Mouse (Mus musculus) neural tube, embryonic 14.5 days (tissue): ENCODE measurements around the gene Taf3. TPM values are rescaled to one million over a fixed set of nuclear protein-coding genes. Genes with fewer than 3 reads are reported as not detected.
A peak's percentile ranks its signal among the peaks of the same experiment; 100 is the strongest.

Experiments used
- ATAC-seq: fragments of 200-750 bp; cut with Nextera tagmentation; 2 replicates; pipeline ENCODE4 v1.8.0; 2017; ENCODE audit warnings: low read depth, mild to moderate bottlenecking, moderate TSS enrichment, moderate library complexity
- H3K27ac ChIP-seq: fragments of 300-500 bp; sonication (generic); 2 replicates; pipeline ENCODE4 v1.5.1; 2014; ENCODE audit warnings: low read depth, mild to moderate bottlenecking, control low read depth, low read length, moderate library complexity, mixed read lengths
- H3K27me3 ChIP-seq: fragments of 300-500 bp; sonication (generic); 2 replicates; pipeline ENCODE4 v1.6.1; 2014; ENCODE audit warnings: low read length; ENCODE audit not compliant: control insufficient read depth, insufficient read depth
- H3K36me3 ChIP-seq: fragments of 300-500 bp; sonication (generic); 2 replicates; pipeline ENCODE4 v1.6.1; 2014; ENCODE audit warnings: low read length, mixed read lengths; ENCODE audit not compliant: control insufficient read depth, insufficient read depth
- H3K4me1 ChIP-seq: fragments of 300-500 bp; sonication (generic); 2 replicates; pipeline ENCODE4 v1.6.1; 2014; ENCODE audit warnings: low read length; ENCODE audit not compliant: control insufficient read depth, insufficient read depth
- H3K4me2 ChIP-seq: fragments of 300-500 bp; sonication (generic); 2 replicates; pipeline ENCODE4 v1.6.1; 2014; ENCODE audit warnings: mild to moderate bottlenecking, low read depth, low read length, control low read depth
- H3K4me3 ChIP-seq: fragments of 300-500 bp; sonication (generic); 2 replicates; pipeline ENCODE4 v1.5.1; 2014; ENCODE audit warnings: low read depth, low read length, control low read depth, mixed read lengths
- H3K9ac ChIP-seq: fragments of 300-500 bp; sonication (generic); replicated peaks from 2 replicates; pipeline ENCODE4 v1.6.1; 2014; ENCODE audit warnings: low read depth, mild to moderate bottlenecking, control low read depth, low read length, mixed read lengths
- H3K9me3 ChIP-seq: fragments of 300-500 bp; sonication (generic); 2 replicates; pipeline ENCODE4 v1.6.1; 2016; ENCODE audit warnings: low read length; ENCODE audit not compliant: control insufficient read depth
- WGBS: fragments of 180-500 bp; shearing (Covaris S2); extraction: QIAGEN DNeasy Blood & Tissue Kit; methylation state at CpG from one replicate; pipeline ENCODE4 v1.1.7; 2014; 5-methylcytosine and 5-hydroxymethylcytosine counted together
- polyA plus RNA-seq: library from polyadenylated mRNA; unstranded; fragments of >200 nt; fragmentation: Nextera tagmentation; extraction: Ambion mirVana; gene quantifications from 2 replicates; pipeline ENCODE4 v1.2.1, GENCODE M21; 2014

Gene Taf3
- polyA plus RNA-seq, 1 experiment from 2014 or later: 14.3 TPM

- Histone ChIP-seq H3K4me1 (no peaks in the 10 kb centered on the region), H3K9me3 (no peaks in the 10 kb centered on the region), H3K27ac (no peak overlapping the region), H3K4me2 (no peak overlapping the region), H3K9ac (no peak overlapping the region), H3K4me3 (no peak overlapping the region), H3K36me3 (no peaks in the 10 kb centered on the region), H3K27me3 (no peaks in the 10 kb centered on the region)
- ATAC-seq: no peak
- WGBS: 79% methylated on average over 5 of the region's 5 CpGs
Measured at GRCm38 (mm10) chr2:10003358-10003757, 45.0 kb downstream of the Taf3 start.

- H3K9me3 ChIP-seq: no peaks in the 10 kb centered on the region
- no peaks in the 10 kb centered on the region for H3K27me3 ChIP-seq
- no peak overlapping the region for H3K27ac ChIP-seq
- H3K9ac ChIP-seq: no peak overlapping the region
- no peak for ATAC-seq
- no peak overlapping the region for H3K4me3 ChIP-seq
- no peaks in the 10 kb centered on the region for H3K4me1 ChIP-seq
- H3K4me2 ChIP-seq: no peak overlapping the region
- 88% methylated on average over 2 of the region's 2 CpGs for WGBS
- no peaks in the 10 kb centered on the region for H3K36me3 ChIP-seq
Measured at GRCm38 (mm10) chr2:10001591-10001990, 46.8 kb downstream of the Taf3 start.

DNA sequence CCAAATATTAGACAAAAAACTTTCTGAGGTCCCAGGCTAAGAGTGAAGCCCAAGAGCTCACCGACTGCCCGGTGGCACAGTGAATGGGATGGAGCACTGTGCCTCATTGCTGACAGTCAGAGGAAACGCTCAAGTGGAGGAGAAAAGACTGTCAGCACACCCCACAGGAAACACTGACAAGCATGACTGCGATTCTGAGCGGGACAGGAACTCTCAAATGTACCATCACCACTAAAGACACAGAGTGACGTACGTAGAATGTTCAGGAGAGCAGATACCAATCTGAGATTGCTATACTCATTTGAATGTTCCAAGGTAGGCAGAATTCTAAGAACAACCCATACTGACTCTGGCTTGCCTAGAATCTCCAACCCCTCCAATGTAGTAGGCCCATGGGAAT, 50.9 kb downstream of the Taf3 start:
- no peaks in the 10 kb centered on the region for H3K27me3 ChIP-seq
- no peak overlapping the region for H3K9ac ChIP-seq
- H3K36me3 ChIP-seq: no peaks in the 10 kb centered on the region
- H3K4me2 ChIP-seq: no peak overlapping the region
- H3K9me3 ChIP-seq: no peaks in the 10 kb centered on the region
- 86% methylated on average over 7 of the region's 7 CpGs for WGBS
- H3K4me1 ChIP-seq: no peaks in the 10 kb centered on the region
- ATAC-seq: no peak
- no peak overlapping the region for H3K27ac ChIP-seq
- no peak overlapping the region for H3K4me3 ChIP-seq

DNA sequence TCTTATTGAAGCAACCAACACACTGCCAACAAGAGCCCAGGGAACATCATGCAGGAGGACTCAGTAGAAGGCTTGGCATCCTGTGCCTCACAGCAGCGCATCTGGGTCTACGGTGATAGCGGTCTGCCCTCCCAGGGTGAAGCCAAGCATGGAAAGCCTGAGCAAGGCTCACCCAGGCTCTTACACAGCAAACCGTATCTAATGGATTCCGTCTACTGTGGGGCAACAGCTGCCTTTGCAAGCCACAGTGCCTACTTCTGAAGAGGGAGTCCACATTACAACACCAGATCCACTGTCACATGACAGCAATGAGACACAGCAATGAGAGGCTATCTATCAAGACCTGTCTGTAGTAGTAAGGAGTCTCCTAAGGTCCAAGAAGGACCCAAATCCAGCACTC, 52.3 kb downstream of the Taf3 start:
- WGBS: 78% methylated on average over 5 of the region's 5 CpGs
- Histone ChIP-seq H3K4me2 (no peak overlapping the region), H3K27me3 (no peaks in the 10 kb centered on the region), H3K4me1 (no peaks in the 10 kb centered on the region), H3K27ac (no peak overlapping the region), H3K9me3 (no peaks in the 10 kb centered on the region), H3K4me3 (no peak overlapping the region), H3K9ac (no peak overlapping the region), H3K36me3 (no peaks in the 10 kb centered on the region)
- ATAC-seq: no peak

GRCm38 (mm10) chr2:9990690-9991229, 57.6 kb downstream of the Taf3 start:
- no peak overlapping the region for H3K9ac ChIP-seq
- H3K4me3 ChIP-seq: no peak overlapping the region
- no peaks in the 10 kb centered on the region for H3K9me3 ChIP-seq
- no peaks in the 10 kb centered on the region for H3K27me3 ChIP-seq
- no peak for ATAC-seq
- H3K27ac ChIP-seq: no peak overlapping the region
- 54% methylated on average over 4 of the region's 4 CpGs for WGBS
- H3K4me1 ChIP-seq: 0 out of 2 replicates have a peak, but pooled peaks cover 2% of the 10 kb centered on the region
- H3K36me3 ChIP-seq: no peaks in the 10 kb centered on the region
- no peak overlapping the region for H3K4me2 ChIP-seq

GRCm38 (mm10) chr2:9989649-9990547, 58.5 kb downstream of the Taf3 start:
- H3K4me3 ChIP-seq: no peak overlapping the region
- no peak overlapping the region for H3K9ac ChIP-seq
- no peaks in the 10 kb centered on the region for H3K27me3 ChIP-seq
- H3K4me2 ChIP-seq: no peak overlapping the region
- H3K9me3 ChIP-seq: no peaks in the 10 kb centered on the region
- WGBS: 65% methylated on average over 17 of the region's 17 CpGs
- ATAC-seq: 0 out of 2 replicates have a peak, but pooled peaks have one; percentile 21
- no peak overlapping the region for H3K27ac ChIP-seq
- H3K36me3 ChIP-seq: no peaks in the 10 kb centered on the region
- 0 out of 2 replicates have a peak, but pooled peaks cover 2% of the 10 kb centered on the region for H3K4me1 ChIP-seq

DNA sequence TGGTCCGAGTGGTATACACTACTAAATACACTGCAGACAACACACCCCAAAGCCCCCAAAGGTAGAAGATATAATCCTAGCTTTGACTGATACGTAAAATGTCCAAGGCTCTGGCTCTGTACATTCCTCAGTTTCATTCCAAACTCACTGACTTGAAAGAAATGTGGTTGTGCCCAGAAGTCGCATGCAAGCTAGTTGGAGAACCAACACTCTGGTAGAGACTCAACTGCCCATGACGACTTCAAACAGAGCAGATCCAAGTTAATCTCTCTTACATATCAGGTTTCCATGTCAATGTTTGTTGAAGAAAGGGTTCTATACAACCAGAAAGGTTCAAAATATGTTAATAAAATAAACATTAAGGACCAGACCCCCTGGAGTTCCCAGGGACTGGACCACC, 60.1 kb downstream of the Taf3 start:
- Histone ChIP-seq H3K27ac (no peak overlapping the region), H3K27me3 (no peaks in the 10 kb centered on the region), H3K36me3 (no peaks in the 10 kb centered on the region), H3K4me2 (no peak overlapping the region), H3K4me3 (no peak overlapping the region), H3K9me3 (no peaks in the 10 kb centered on the region), H3K4me1 (0 out of 2 replicates have a peak, but pooled peaks cover 2% of the 10 kb centered on the region), H3K9ac (no peak overlapping the region)
- ATAC-seq: no peak
- 91% methylated on average over 4 of the region's 4 CpGs for WGBS

- peak; percentile 37; the same call in 1 of the 2 replicates for ATAC-seq
- no peak overlapping the region for H3K4me3 ChIP-seq
- WGBS: 5% methylated on average over 6 of the region's 6 CpGs
- H3K36me3 ChIP-seq: no peaks in the 10 kb centered on the region
- H3K27me3 ChIP-seq: no peaks in the 10 kb centered on the region
- 0 out of 2 replicates have a peak, but pooled peaks cover 2% of the 10 kb centered on the region for H3K4me1 ChIP-seq
- H3K9me3 ChIP-seq: no peaks in the 10 kb centered on the region
- no peak overlapping the region for H3K9ac ChIP-seq
- no peak overlapping the region for H3K27ac ChIP-seq
- no peak overlapping the region for H3K4me2 ChIP-seq
Measured at GRCm38 (mm10) chr2:9985979-9986447, 62.4 kb downstream of the Taf3 start.

DNA sequence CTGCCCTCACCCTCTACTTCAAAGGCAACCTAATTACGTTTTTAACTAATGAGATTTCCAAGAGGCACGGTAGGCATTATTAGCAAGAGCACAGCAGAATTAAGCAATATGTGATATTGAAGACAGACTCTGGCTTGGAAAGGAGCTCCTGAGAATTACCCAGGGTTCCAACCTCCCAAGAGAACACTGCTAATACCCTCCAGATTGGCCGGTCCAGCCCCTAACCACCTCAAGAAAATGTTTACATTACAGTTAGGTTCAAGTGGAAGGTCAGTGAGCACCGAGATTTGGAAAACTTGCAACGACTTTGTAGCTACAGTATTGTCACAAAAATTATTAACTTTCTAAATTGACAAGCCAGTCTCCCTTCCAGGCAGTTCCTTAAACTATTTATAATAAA, 66.0 kb downstream of the Taf3 start:
- WGBS: 58% methylated on average over 5 of the region's 5 CpGs
- no peak for ATAC-seq

More for the DNA sequence above, 66.0 kb downstream of the Taf3 start:
- H3K4me3 ChIP-seq: no peak overlapping the region
- H3K36me3 ChIP-seq: no peaks in the 10 kb centered on the region
- no peaks in the 10 kb centered on the region for H3K9me3 ChIP-seq
- H3K27ac ChIP-seq: no peak overlapping the region
- no peak overlapping the region for H3K9ac ChIP-seq
- no peak overlapping the region for H3K4me2 ChIP-seq
- no peaks in the 10 kb centered on the region for H3K4me1 ChIP-seq
- no peaks in the 10 kb centered on the region for H3K27me3 ChIP-seq
